Mouse (Mus musculus) neural tube, embryonic 14.5 days (tissue): ENCODE measurements around the gene Frmd6. TPM values are rescaled to one million over a fixed set of nuclear protein-coding genes. Genes with fewer than 3 reads are reported as not detected.

Experiments
- ATAC-seq: fragments of 200-750 bp; cut with Nextera tagmentation; 2 replicates; pipeline ENCODE4 v1.8.0; 2017; ENCODE audit warnings: low read depth, mild to moderate bottlenecking, moderate TSS enrichment, moderate library complexity
- H3K27ac ChIP-seq: fragments of 300-500 bp; sonication (generic); 2 replicates; pipeline ENCODE4 v1.5.1; 2014; ENCODE audit warnings: low read depth, mild to moderate bottlenecking, control low read depth, low read length, moderate library complexity, mixed read lengths
- H3K27me3 ChIP-seq: fragments of 300-500 bp; sonication (generic); 2 replicates; pipeline ENCODE4 v1.6.1; 2014; ENCODE audit warnings: low read length; ENCODE audit not compliant: control insufficient read depth, insufficient read depth
- H3K36me3 ChIP-seq: fragments of 300-500 bp; sonication (generic); 2 replicates; pipeline ENCODE4 v1.6.1; 2014; ENCODE audit warnings: low read length, mixed read lengths; ENCODE audit not compliant: control insufficient read depth, insufficient read depth
- H3K4me1 ChIP-seq: fragments of 300-500 bp; sonication (generic); 2 replicates; pipeline ENCODE4 v1.6.1; 2014; ENCODE audit warnings: low read length; ENCODE audit not compliant: control insufficient read depth, insufficient read depth
- H3K4me2 ChIP-seq: fragments of 300-500 bp; sonication (generic); 2 replicates; pipeline ENCODE4 v1.6.1; 2014; ENCODE audit warnings: mild to moderate bottlenecking, low read depth, low read length, control low read depth
- H3K4me3 ChIP-seq: fragments of 300-500 bp; sonication (generic); 2 replicates; pipeline ENCODE4 v1.5.1; 2014; ENCODE audit warnings: low read depth, low read length, control low read depth, mixed read lengths
- H3K9ac ChIP-seq: fragments of 300-500 bp; sonication (generic); replicated peaks from 2 replicates; pipeline ENCODE4 v1.6.1; 2014; ENCODE audit warnings: low read depth, mild to moderate bottlenecking, control low read depth, low read length, mixed read lengths
- H3K9me3 ChIP-seq: fragments of 300-500 bp; sonication (generic); 2 replicates; pipeline ENCODE4 v1.6.1; 2016; ENCODE audit warnings: low read length; ENCODE audit not compliant: control insufficient read depth
- WGBS: fragments of 180-500 bp; shearing (Covaris S2); extraction: QIAGEN DNeasy Blood & Tissue Kit; methylation state at CpG from one replicate; pipeline ENCODE4 v1.1.7; 2014; 5-methylcytosine and 5-hydroxymethylcytosine counted together
- polyA plus RNA-seq: library from polyadenylated mRNA; unstranded; fragments of >200 nt; fragmentation: Nextera tagmentation; extraction: Ambion mirVana; gene quantifications from 2 replicates; pipeline ENCODE4 v1.2.1, GENCODE M21; 2014

Frmd6 gene
- polyA plus RNA-seq, 1 experiment from 2014 or later: 7.3 TPM

GRCm38 (mm10) chr12:70824017-70824416 lies 1.3 kb upstream of the Frmd6 start:
- no peaks in the 10 kb centered on the region for H3K27me3 ChIP-seq
- H3K27ac ChIP-seq: no peak overlapping the region
- 50% methylated on average over 7 of the region's 7 CpGs for WGBS
- H3K9me3 ChIP-seq: no peaks in the 10 kb centered on the region
- no peak for ATAC-seq
- peak overlapping the region; percentile 86; the same call in 1 of the 2 replicates for H3K4me2 ChIP-seq
- peak overlapping the region; percentile 80; the same call in 1 of the 2 replicates for H3K4me3 ChIP-seq
- peaks cover 5% of the 10 kb centered on the region; the same call in 1 of the 2 replicates for H3K4me1 ChIP-seq
- H3K9ac ChIP-seq: no peak overlapping the region
- no peaks in the 10 kb centered on the region for H3K36me3 ChIP-seq

GRCm38 (mm10) chr12:70825651-70826317 lies 470 bp downstream of the Frmd6 start:
- H3K36me3 ChIP-seq: no peaks in the 10 kb centered on the region
- ATAC-seq: peak; percentile 68
- H3K4me1 ChIP-seq: peaks cover 15% of the 10 kb centered on the region; the same call in 1 of the 2 replicates
- H3K4me2 ChIP-seq: peak overlapping the region; percentile 86
- peak overlapping the region; percentile 87 for H3K27ac ChIP-seq
- no peaks in the 10 kb centered on the region for H3K9me3 ChIP-seq
- under 1% methylated on average over 41 of the region's 55 CpGs for WGBS
- H3K27me3 ChIP-seq: no peaks in the 10 kb centered on the region
- peak overlapping the region; percentile 76 for H3K9ac ChIP-seq
- peak overlapping the region; percentile 80 for H3K4me3 ChIP-seq

- Histone ChIP-seq H3K27me3 (no peaks in the 10 kb centered on the region), H3K4me1 (peaks cover 15% of the 10 kb centered on the region; the same call in 1 of the 2 replicates), H3K9me3 (no peaks in the 10 kb centered on the region), H3K36me3 (no peaks in the 10 kb centered on the region), H3K27ac (peak overlapping the region; percentile 87), H3K9ac (peak overlapping the region; percentile 76), H3K4me2 (peak overlapping the region; percentile 86), H3K4me3 (peak overlapping the region; percentile 80)
- no peak for ATAC-seq
- 3% methylated on average over 19 of the region's 19 CpGs for WGBS
These were observed 1.2 kb downstream of the Frmd6 start for GRCm38 (mm10) chr12:70826318-70827072.

GRCm38 (mm10) chr12:70827187-70827900 lies 2.0 kb downstream of the Frmd6 start:
- peaks cover 15% of the 10 kb centered on the region; the same call in 1 of the 2 replicates for H3K4me1 ChIP-seq

DNA sequence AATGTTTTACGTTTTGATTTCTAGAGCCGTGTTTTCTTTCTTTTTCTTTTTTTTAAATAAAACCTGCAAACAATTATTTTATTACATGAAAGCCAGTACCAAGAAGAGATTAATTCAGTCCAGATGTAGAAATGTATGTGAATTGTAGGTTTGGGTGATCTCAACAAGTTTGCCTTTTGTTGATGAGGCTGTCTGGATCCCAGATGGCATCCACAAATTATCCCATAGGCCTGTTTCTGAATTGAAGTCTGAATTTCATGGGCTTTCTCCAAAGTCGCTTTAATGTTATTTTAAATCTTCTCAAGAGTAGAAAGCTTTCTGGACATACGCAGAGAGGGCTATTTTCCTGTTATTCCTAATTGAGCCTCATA lies 2.6 kb downstream of the Frmd6 start:
- Histone ChIP-seq H3K27ac (no peak overlapping the region), H3K9ac (no peak overlapping the region), H3K9me3 (no peaks in the 10 kb centered on the region), H3K27me3 (no peaks in the 10 kb centered on the region), H3K36me3 (no peaks in the 10 kb centered on the region), H3K4me1 (peaks cover 15% of the 10 kb centered on the region; the same call in 1 of the 2 replicates), H3K4me2 (peak overlapping the region; percentile 86; the same call in 1 of the 2 replicates), H3K4me3 (no peak overlapping the region; the same call in 1 of the 2 replicates)
- no peak for ATAC-seq
- WGBS: 41% methylated on average over 4 of the region's 4 CpGs

More at GRCm38 (mm10) chr12:70827187-70827900, 2.0 kb downstream of the Frmd6 start:
- no peak for ATAC-seq
- WGBS: 18% methylated on average over 9 of the region's 9 CpGs
- peak overlapping the region; percentile 86 for H3K4me2 ChIP-seq
- H3K36me3 ChIP-seq: no peaks in the 10 kb centered on the region
- peak overlapping the region; percentile 29; the same call in 1 of the 2 replicates for H3K9ac ChIP-seq
- no peak overlapping the region for H3K27ac ChIP-seq
- H3K9me3 ChIP-seq: no peaks in the 10 kb centered on the region
- peak overlapping the region; percentile 80 for H3K4me3 ChIP-seq
- H3K27me3 ChIP-seq: no peaks in the 10 kb centered on the region

GRCm38 (mm10) chr12:70830982-70831566 lies 5.8 kb downstream of the Frmd6 start:
- no peak overlapping the region for H3K9ac ChIP-seq
- H3K4me1 ChIP-seq: peaks cover 15% of the 10 kb centered on the region; the same call in 1 of the 2 replicates
- WGBS: 77% methylated on average over 9 of the region's 9 CpGs
- no peak overlapping the region for H3K4me3 ChIP-seq
- no peak overlapping the region for H3K4me2 ChIP-seq
- no peaks in the 10 kb centered on the region for H3K27me3 ChIP-seq
- no peak overlapping the region for H3K27ac ChIP-seq
- H3K9me3 ChIP-seq: no peaks in the 10 kb centered on the region
- H3K36me3 ChIP-seq: no peaks in the 10 kb centered on the region
- ATAC-seq: no peak

DNA sequence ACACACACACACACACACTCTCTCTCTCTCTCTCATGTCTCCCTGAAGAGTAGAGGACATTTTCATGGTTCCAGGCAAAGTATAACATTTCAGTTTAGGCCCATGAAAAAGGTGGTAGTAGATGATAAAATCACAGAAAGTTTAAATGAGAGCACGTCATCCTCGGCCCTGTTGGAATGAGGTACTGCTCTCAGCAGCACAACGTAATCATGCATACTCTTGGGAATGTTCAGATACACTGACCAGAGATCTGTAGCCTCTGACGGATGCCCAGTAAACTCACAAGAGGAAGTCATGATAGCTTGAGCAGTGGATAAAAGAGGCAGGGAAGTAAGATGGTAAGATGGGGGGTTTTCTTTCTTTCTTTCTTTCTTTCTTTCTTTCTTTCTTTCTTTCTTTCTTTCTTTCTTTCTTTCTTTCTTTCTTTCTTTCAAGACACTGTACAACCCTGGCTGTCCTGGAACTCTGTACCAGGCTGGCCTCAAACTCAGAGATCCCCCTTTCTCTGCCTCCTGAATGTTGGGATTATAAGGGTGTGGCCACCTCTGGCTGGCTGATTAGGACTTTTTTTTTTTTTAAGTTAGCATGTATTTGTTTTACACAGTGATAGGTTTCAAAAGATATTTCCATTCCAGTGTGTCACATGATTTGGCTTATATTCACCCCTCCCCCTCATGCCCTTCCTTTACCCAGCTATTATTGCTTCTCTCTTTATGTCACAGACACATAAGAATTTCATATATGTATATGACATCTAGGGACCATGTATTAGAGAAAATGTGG lies 7.1 kb downstream of the Frmd6 start:
- H3K4me1 ChIP-seq: peaks cover 13% of the 10 kb centered on the region; the same call in 1 of the 2 replicates
- no peak overlapping the region for H3K9ac ChIP-seq
- H3K4me2 ChIP-seq: no peak overlapping the region
- H3K9me3 ChIP-seq: no peaks in the 10 kb centered on the region
- H3K27me3 ChIP-seq: no peaks in the 10 kb centered on the region
- H3K36me3 ChIP-seq: no peaks in the 10 kb centered on the region
- no peak overlapping the region for H3K4me3 ChIP-seq
- WGBS: 78% methylated on average over 4 of the region's 4 CpGs
- ATAC-seq: no peak
- H3K27ac ChIP-seq: no peak overlapping the region

DNA sequence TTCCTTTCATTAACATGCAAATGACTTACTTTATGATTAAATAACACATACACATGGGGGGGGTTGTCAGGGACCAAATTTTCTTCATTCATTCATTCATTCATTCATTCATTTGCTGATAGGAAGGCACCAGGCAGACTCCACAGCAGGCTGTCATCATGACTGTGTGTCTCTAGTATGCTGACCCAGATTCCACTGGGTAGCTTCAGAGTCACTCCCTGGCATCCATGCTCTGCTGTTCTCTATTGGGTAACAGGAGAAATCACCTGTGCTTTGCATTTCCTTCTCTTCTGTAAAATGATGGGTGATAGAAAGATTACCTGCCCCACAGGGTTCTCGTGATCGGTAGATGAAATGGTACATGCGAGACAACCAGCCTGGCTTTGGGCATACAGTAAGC lies 7.7 kb downstream of the Frmd6 start:
- H3K9me3 ChIP-seq: no peaks in the 10 kb centered on the region
- peaks cover 10% of the 10 kb centered on the region; the same call in 1 of the 2 replicates for H3K4me1 ChIP-seq
- no peaks in the 10 kb centered on the region for H3K27me3 ChIP-seq
- no peaks in the 10 kb centered on the region for H3K36me3 ChIP-seq
- H3K9ac ChIP-seq: no peak overlapping the region
- no peak overlapping the region for H3K27ac ChIP-seq
- WGBS: 98% methylated on average over 3 of the region's 3 CpGs
- no peak for ATAC-seq
- H3K4me3 ChIP-seq: no peak overlapping the region
- H3K4me2 ChIP-seq: no peak overlapping the region
